Mouse (Mus musculus) CD4-positive, CD25-positive, alpha-beta regulatory T cell, adult 2 months (primary cell): ENCODE data around the gene Cfap73.

Source experiments
- DNase-seq: peaks from one replicate; pipeline ENCODE4 v3.0.0-alpha.2; 2012; ENCODE audit warnings: low read depth, low spot score

The Cfap73 gene

GRCm38 (mm10) chr5:120612822-120613604 lies 21.0 kb downstream of the Cfap73 start:
- DNase-seq, result peak; percentile 100

- peak; percentile 97 for DNase-seq
These were observed 21.6 kb downstream of the Cfap73 start, which contains the start of the genes Rita1 and Ddx54 for GRCm38 (mm10) chr5:120612442-120612821. Gene Rita1 (minus strand): TSS chr5:120612589. Gene Ddx54 (plus strand): TSS chr5:120612739.

GRCm38 (mm10) chr5:120611416-120611815 lies 22.6 kb downstream of the Cfap73 start:
- peak; percentile 19 for DNase-seq

GRCm38 (mm10) chr5:120610906-120611305 lies 23.1 kb downstream of the Cfap73 start:
- DNase-seq, result no peak

GRCm38 (mm10) chr5:120609246-120609775 lies 24.7 kb downstream of the Cfap73 start:
- DNase-seq, result no peak

- DNase-seq, result no peak
These were observed 26.7 kb downstream of the Cfap73 start for GRCm38 (mm10) chr5:120607335-120607734.

- DNase-seq, result no peak
These were observed 27.3 kb downstream of the Cfap73 start for GRCm38 (mm10) chr5:120606590-120607200.

- DNase-seq, result peak; percentile 95
These were observed 28.3 kb downstream of the Cfap73 start for GRCm38 (mm10) chr5:120605688-120606087.

GRCm38 (mm10) chr5:120605241-120605661 lies 28.8 kb downstream of the Cfap73 start:
- DNase-seq, result peak; percentile 36

GRCm38 (mm10) chr5:120604839-120605238 lies 29.2 kb downstream of the Cfap73 start:
- peak; percentile 91 for DNase-seq

GRCm38 (mm10) chr5:120603515-120603914 lies 30.5 kb downstream of the Cfap73 start:
- no peak for DNase-seq

GRCm38 (mm10) chr5:120602210-120602609 lies 31.8 kb downstream of the Cfap73 start:
- DNase-seq, result no peak

GRCm38 (mm10) chr5:120600946-120601668 lies 32.9 kb downstream of the Cfap73 start:
- DNase-seq, result peak; percentile 49

- DNase-seq, result no peak
These were observed 34.4 kb downstream of the Cfap73 start for GRCm38 (mm10) chr5:120599625-120600024.

- DNase-seq, result no peak
These were observed 39.5 kb downstream of the Cfap73 start for GRCm38 (mm10) chr5:120594485-120594884.

- DNase-seq, result peak; percentile 62
These were observed 41.9 kb downstream of the Cfap73 start for GRCm38 (mm10) chr5:120592141-120592540.

- DNase-seq, result peak; percentile 78
These were observed 43.6 kb downstream of the Cfap73 start for GRCm38 (mm10) chr5:120590356-120591010.

GRCm38 (mm10) chr5:120588569-120589094 lies 45.4 kb downstream of the Cfap73 start, which contains the start of the genes Tpcn1 and Iqcd:
Gene Tpcn1 (minus strand): TSS chr5:120588673.
Gene Iqcd (plus strand): TSS chr5:120589016.
- DNase-seq, result peak; percentile 100

GRCm38 (mm10) chr5:120587940-120588568 lies 46.0 kb downstream of the Cfap73 start:
- DNase-seq, result peak; percentile 26

GRCm38 (mm10) chr5:120587616-120587926 lies 46.5 kb downstream of the Cfap73 start:
- peak; percentile 70 for DNase-seq
